Mouse (Mus musculus): ENCODE data around the gene Rps6kl1. TPM values are rescaled to one million over a fixed set of nuclear protein-coding genes. Genes with fewer than 3 reads are reported as not detected.

Rps6kl1 gene
- polyA plus RNA-seq, 1 experiment from 2014 or later, result 1.2 TPM

DNA sequence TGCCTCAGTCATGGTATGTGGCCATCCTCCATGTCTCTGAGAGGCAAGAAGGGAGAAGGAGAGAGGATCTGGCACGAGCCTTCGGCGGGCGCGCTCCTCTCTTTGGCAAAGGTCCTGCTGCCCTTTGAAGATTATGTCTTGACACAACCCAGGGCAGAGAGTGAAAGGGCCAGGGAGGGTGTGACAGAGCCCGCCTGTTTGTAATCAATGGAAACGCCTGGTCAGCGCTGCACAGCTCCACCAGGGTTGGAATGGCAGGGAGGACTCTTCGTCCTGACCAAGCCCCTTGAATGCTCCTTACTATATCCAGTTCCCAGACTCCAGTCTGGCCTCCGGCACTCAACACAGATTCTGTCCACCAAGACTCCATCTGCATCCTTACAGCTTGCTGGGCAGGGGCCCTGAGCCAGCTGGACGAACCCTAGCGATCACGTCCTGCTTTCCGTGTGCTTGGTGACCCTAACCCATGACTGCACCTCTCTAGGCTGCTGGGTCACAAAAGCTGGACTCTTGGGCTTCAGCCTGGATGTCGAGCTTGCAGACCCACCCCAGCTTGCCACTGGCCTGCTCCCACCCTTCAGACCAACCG, 24.1 kb upstream of the Rps6kl1 start:
- H3K4me2 ChIP-seq, result peak overlapping the region; percentile 69
- H3K27ac ChIP-seq (ENCODE audit: poor library complexity, severe bottlenecking), result peak overlapping the region; percentile 60
- no peaks in the 10 kb centered on the region for H3K9me3 ChIP-seq (replicated peaks)
- peak overlapping the region; percentile 60 for H3K9ac ChIP-seq
- H3K27me3 ChIP-seq (replicated peaks), result peaks cover 21% of the 10 kb centered on the region
- WGBS, result 24% methylated on average over 16 of the region's 16 CpGs
- no peak; the same call in 1 of the 2 replicates for ATAC-seq (ENCODE audit: insufficient number of reproducible peaks, low FRiP score)
- peaks cover 56% of the 10 kb centered on the region for H3K4me1 ChIP-seq (replicated peaks)
- H3K4me3 ChIP-seq, result peak overlapping the region; percentile 38
- no peaks in the 10 kb centered on the region; the same call in 1 of the 2 replicates for H3K36me3 ChIP-seq

DNA sequence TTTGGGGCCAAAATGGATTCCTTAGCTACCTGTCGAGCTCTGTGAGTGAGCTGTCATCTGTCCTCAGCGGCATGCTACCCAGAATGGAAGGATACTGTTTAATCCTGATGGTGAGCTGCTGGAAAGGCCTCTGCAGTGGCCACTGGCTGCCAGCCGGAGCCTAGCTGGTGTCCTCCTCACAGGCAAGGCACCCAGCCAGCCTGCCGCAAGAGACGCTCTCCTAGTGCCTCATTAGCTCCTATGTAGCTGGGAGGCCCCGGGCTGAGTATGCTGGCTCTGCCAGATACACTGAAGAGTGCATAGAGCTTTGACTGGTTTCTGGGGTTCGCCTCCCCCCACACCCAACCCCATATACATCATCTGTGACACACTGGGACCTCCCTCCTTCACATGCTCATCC, 23.0 kb upstream of the Rps6kl1 start:
- Histone ChIP-seq H3K4me2 (peak overlapping the region; percentile 8; the same call in 1 of the 2 replicates), H3K4me1 (replicated peaks) (peaks cover 64% of the 10 kb centered on the region), H3K27ac (ENCODE audit: poor library complexity, severe bottlenecking) (no peak overlapping the region), H3K9ac (no peak overlapping the region), H3K27me3 (replicated peaks) (peaks cover 11% of the 10 kb centered on the region), H3K9me3 (replicated peaks) (no peaks in the 10 kb centered on the region), H3K36me3 (no peaks in the 10 kb centered on the region; the same call in 1 of the 2 replicates), H3K4me3 (no peak overlapping the region)
- ATAC-seq (ENCODE audit: insufficient number of reproducible peaks, low FRiP score), result no peak
- WGBS, result 53% methylated on average over 7 of the region's 7 CpGs

DNA sequence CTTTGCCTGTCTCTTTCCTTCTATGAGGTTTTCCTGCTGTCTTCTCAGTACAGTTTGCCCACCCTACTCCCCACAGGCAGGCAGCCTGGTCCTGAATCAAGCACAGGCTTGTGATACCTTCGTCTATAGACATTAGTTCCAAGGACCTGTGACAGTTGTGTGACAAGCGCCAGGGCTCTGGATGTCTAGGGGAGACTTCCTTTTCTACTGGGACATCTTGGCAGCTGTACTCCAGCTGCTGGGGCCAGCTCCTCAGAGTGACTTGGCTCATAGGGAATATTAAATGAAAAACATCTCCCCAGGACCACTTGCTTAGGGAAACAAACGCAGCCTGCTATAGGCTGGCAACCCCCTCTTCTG, 19.9 kb upstream of the Rps6kl1 start:
- no peak overlapping the region for H3K4me2 ChIP-seq
- ATAC-seq (ENCODE audit: insufficient number of reproducible peaks, low FRiP score), result no peak
- peaks cover 48% of the 10 kb centered on the region for H3K4me1 ChIP-seq (replicated peaks)
- no peak overlapping the region for H3K9ac ChIP-seq
- H3K27me3 ChIP-seq (replicated peaks), result 0 out of 2 replicates have a peak, but pooled peaks cover 3% of the 10 kb centered on the region
- no peaks in the 10 kb centered on the region for H3K9me3 ChIP-seq (replicated peaks)
- WGBS, result 67% methylated on average over 3 of the region's 3 CpGs
- no peak overlapping the region for H3K27ac ChIP-seq (ENCODE audit: poor library complexity, severe bottlenecking)
- H3K4me3 ChIP-seq, result no peak overlapping the region
- peaks cover 13% of the 10 kb centered on the region for H3K36me3 ChIP-seq

DNA sequence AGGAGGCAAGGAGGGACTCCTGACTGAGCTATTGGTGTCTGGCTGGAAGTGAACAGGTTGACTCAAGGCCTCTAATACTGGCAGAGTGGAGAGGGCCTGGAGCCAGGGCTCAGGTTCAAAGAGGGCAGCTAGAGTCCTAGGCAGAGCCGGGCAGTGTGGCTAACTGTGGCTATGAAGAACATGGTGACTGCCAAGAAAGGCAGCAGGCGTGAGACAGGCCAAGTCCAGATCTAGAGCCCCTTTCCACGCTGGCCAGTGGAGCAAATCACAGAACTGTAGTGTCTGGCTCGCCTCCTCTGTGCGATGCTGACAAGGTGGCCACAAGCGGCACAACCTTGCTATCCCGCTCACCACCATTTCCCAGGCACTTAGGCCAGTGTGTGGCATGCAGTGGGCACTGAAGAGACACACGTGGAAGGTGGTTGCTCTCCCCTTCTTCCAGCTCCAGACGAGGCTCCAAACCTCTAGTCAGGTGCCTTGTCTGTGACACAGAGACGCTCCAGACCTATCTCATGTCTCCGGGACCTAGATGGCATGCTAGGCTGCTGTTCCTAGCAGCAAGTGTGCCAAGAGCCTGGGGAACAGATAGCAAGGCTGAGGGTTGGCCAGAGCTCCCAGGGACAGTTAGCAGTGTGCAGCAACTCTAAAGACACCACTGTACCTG, 19.4 kb upstream of the Rps6kl1 start:
- WGBS, result 73% methylated on average over 11 of the region's 11 CpGs
- no peak for ATAC-seq (ENCODE audit: insufficient number of reproducible peaks, low FRiP score)
- 0 out of 2 replicates have a peak, but pooled peaks cover 3% of the 10 kb centered on the region for H3K27me3 ChIP-seq (replicated peaks)

DNA sequence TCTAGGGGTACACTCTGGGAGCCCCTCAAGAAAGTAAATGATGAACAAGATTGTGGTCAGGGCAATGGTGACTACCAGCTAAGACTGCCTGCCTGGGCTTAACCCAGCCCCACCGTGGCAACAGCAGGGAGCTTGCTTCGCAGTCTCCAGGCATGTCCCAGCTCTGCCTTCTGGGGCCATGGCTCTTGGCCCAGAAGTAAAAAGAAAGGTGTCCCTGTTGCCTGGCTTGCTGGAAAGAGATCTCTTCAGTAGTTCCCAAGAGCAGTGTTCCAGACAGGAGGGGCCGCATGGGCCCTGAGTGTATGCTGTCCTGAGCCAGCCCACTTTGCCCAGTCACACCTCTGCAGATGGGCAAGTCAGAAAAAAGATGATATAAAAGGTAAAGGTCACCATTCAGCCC, 18.8 kb upstream of the Rps6kl1 start:
- 62% methylated on average over 3 of the region's 3 CpGs for WGBS
- Histone ChIP-seq H3K36me3 (peaks cover 14% of the 10 kb centered on the region), H3K27ac (ENCODE audit: poor library complexity, severe bottlenecking) (no peak overlapping the region), H3K27me3 (replicated peaks) (0 out of 2 replicates have a peak, but pooled peaks cover 3% of the 10 kb centered on the region), H3K9me3 (replicated peaks) (no peaks in the 10 kb centered on the region), H3K4me1 (replicated peaks) (peaks cover 38% of the 10 kb centered on the region), H3K4me3 (no peak overlapping the region), H3K9ac (no peak overlapping the region), H3K4me2 (peak overlapping the region; percentile 41; the same call in 1 of the 2 replicates)
- 0 out of 2 replicates have a peak, but pooled peaks have one; percentile 22 for ATAC-seq (ENCODE audit: insufficient number of reproducible peaks, low FRiP score)

More for the DNA sequence above, 19.4 kb upstream of the Rps6kl1 start:
- Histone ChIP-seq H3K36me3 (peaks cover 14% of the 10 kb centered on the region), H3K27ac (ENCODE audit: poor library complexity, severe bottlenecking) (no peak overlapping the region), H3K4me3 (no peak overlapping the region), H3K4me1 (replicated peaks) (peaks cover 43% of the 10 kb centered on the region), H3K9ac (no peak overlapping the region), H3K9me3 (replicated peaks) (no peaks in the 10 kb centered on the region), H3K4me2 (no peak overlapping the region)

DNA sequence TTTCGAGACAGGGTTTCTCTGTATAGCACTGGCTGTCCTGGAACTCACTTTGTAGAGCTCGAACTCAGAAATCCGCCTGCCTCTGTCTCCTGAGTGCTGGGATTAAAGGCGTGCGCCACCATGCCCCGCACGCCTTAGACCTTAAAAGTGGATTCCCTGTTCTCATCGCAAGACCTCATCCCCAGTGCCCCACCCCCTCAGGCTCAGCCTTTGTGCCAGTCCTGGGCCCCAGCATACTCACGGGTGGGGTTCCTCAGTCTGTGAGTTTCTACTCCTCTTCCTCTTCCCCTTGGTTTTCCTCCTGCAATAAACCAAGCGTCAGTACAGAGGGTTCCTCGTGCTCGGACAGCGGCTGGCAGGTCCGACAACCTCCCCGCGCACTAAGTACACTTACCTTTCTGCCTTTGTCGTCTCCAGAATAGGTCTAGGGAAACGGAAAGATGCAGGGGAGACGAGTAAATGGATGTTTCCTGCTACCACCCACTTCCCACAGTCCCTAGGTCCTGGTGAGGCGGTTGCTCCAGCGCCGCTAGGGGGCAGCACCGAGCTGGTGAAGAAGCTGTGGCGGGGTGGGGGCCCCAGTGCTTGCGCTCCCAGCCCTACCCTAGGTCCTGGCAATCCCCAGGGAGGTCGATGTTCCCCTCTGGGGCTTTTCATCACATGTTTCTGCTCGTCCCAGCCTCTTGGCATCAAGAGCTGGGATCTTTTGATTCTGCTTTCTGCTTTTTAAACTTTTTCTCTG, 18.2 kb upstream of the Rps6kl1 start:
- H3K4me3 ChIP-seq, result no peak overlapping the region
- 24% methylated on average over 27 of the region's 27 CpGs for WGBS
- peaks cover 14% of the 10 kb centered on the region for H3K36me3 ChIP-seq
- no peak overlapping the region for H3K9ac ChIP-seq
- H3K27me3 ChIP-seq (replicated peaks), result 0 out of 2 replicates have a peak, but pooled peaks cover 3% of the 10 kb centered on the region
- peak; percentile 56; the same call in 1 of the 2 replicates for ATAC-seq (ENCODE audit: insufficient number of reproducible peaks, low FRiP score)
- H3K4me2 ChIP-seq, result peak overlapping the region; percentile 41
- peaks cover 33% of the 10 kb centered on the region for H3K4me1 ChIP-seq (replicated peaks)
- H3K9me3 ChIP-seq (replicated peaks), result no peaks in the 10 kb centered on the region
- H3K27ac ChIP-seq (ENCODE audit: poor library complexity, severe bottlenecking), result no peak overlapping the region

DNA sequence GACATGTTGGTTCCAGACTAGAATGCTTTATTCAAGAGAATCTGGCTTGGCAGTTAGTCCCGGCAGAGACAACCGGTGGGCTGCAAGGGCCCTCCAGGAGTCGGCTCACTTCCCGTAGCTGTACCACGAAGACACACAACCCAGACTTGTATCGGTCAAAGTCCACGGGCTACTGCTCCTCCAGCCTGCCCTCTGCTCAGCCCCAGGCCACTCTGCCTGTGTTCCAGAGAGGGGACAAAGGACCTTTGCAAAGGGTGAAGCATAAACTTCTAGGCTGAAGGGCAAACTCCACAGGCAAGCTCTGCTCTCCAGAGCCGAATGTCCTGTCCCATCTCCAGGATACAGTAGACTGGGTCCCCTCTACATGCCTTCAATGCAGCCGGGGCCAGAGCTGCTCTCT, 15.6 kb upstream of the Rps6kl1 start:
- Histone ChIP-seq H3K27me3 (replicated peaks) (0 out of 2 replicates have a peak, but pooled peaks cover 3% of the 10 kb centered on the region), H3K4me3 (no peak overlapping the region), H3K4me2 (no peak overlapping the region), H3K27ac (ENCODE audit: poor library complexity, severe bottlenecking) (no peak overlapping the region), H3K36me3 (peaks cover 14% of the 10 kb centered on the region), H3K9ac (no peak overlapping the region), H3K4me1 (replicated peaks) (peaks cover 13% of the 10 kb centered on the region), H3K9me3 (replicated peaks) (no peaks in the 10 kb centered on the region)
- WGBS, result 79% methylated on average over 9 of the region's 9 CpGs
- no peak for ATAC-seq (ENCODE audit: insufficient number of reproducible peaks, low FRiP score)

DNA sequence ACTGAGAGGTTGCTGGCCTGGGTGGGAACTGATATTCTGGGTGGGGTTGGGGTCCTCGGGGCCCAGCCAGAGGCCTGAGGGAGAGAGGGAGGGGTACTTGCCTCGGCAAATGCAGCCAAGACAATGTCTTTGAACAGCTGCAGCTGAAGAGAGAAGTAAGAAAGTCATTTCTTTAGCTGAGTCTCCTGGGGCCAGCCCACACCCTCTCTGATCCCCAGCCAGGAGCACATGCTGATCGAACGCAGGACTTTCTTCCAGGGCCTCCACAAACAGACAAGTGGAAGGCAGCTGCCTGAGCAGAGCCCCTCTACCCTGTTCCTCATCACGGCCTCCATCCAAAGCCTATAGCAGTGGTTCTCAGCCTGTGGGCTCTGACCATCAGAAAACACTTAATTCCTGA, 13.9 kb upstream of the Rps6kl1 start:
- Histone ChIP-seq H3K4me3 (no peak overlapping the region), H3K9ac (no peak overlapping the region), H3K27ac (ENCODE audit: poor library complexity, severe bottlenecking) (no peak overlapping the region), H3K36me3 (peaks cover 14% of the 10 kb centered on the region), H3K4me2 (no peak overlapping the region), H3K27me3 (replicated peaks) (0 out of 2 replicates have a peak, but pooled peaks cover 3% of the 10 kb centered on the region), H3K4me1 (replicated peaks) (peaks cover 8% of the 10 kb centered on the region), H3K9me3 (replicated peaks) (no peaks in the 10 kb centered on the region)
- ATAC-seq (ENCODE audit: insufficient number of reproducible peaks, low FRiP score), result no peak
- WGBS, result 78% methylated on average over 5 of the region's 5 CpGs

DNA sequence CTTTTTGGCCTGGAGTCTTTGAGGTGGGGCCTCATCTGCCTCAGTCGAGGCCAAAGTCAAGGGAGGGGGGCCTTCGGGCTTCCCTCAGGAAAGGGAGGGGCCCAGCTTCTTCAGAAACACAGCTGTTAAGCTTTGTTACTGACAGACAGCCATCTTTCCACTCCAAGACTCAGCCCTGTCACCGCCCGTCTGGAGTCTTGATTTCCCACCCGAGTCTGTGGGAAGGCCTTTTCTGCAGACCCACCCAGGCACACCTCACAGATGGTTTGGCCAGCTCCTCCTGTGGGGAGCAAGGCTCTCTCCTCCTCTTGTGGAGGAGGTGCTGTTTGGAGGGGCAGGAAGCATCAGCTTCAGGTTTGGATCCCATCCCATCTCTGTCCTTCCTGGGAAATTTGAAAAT, 8.5 kb upstream of the Rps6kl1 start:
- 0 out of 2 replicates have a peak, but pooled peaks have one; percentile 36 for ATAC-seq (ENCODE audit: insufficient number of reproducible peaks, low FRiP score)

DNA sequence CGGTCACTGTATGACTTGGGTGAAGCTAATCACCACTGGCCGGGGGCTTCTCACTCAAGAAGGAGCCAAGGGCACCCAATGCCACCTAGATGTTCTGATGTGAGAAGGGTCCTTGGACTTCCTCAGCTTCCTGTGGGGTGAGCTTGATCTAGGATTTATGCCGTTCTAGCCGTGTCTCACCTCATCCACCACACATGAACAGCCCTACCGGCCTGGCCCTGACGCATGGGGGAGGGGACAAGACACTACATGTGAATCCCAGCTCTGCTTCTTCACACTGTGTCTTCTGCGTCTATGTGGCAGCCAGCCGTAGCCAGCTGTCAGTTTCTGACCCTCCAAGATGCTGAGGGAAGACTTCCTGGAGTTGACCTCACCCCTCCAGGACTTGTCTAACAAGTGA, 7.7 kb upstream of the Rps6kl1 start:
- H3K4me3 ChIP-seq, result no peak overlapping the region
- no peak overlapping the region for H3K27ac ChIP-seq (ENCODE audit: poor library complexity, severe bottlenecking)
- H3K36me3 ChIP-seq, result no peaks in the 10 kb centered on the region
- WGBS, result 85% methylated on average over 8 of the region's 8 CpGs
- H3K4me2 ChIP-seq, result no peak overlapping the region
- no peak overlapping the region for H3K9ac ChIP-seq
- H3K9me3 ChIP-seq (replicated peaks), result 0 out of 2 replicates have a peak, but pooled peaks cover 3% of the 10 kb centered on the region
- H3K27me3 ChIP-seq (replicated peaks), result no peaks in the 10 kb centered on the region; the same call in 1 of the 2 replicates
- ATAC-seq (ENCODE audit: insufficient number of reproducible peaks, low FRiP score), result no peak
- peaks cover 7% of the 10 kb centered on the region; the same call in 1 of the 2 replicates for H3K4me1 ChIP-seq (replicated peaks)

More for the DNA sequence above, 8.5 kb upstream of the Rps6kl1 start:
- H3K4me1 ChIP-seq (replicated peaks), result peaks cover 7% of the 10 kb centered on the region; the same call in 1 of the 2 replicates
- WGBS, result 64% methylated on average over 5 of the region's 5 CpGs
- H3K9me3 ChIP-seq (replicated peaks), result no peaks in the 10 kb centered on the region
- H3K4me2 ChIP-seq, result no peak overlapping the region
- H3K9ac ChIP-seq, result no peak overlapping the region
- no peak overlapping the region for H3K4me3 ChIP-seq
- no peak overlapping the region for H3K27ac ChIP-seq (ENCODE audit: poor library complexity, severe bottlenecking)
- no peaks in the 10 kb centered on the region for H3K36me3 ChIP-seq
- no peaks in the 10 kb centered on the region; the same call in 1 of the 2 replicates for H3K27me3 ChIP-seq (replicated peaks)

Measured in heart, embryonic 12.5 days (tissue).